Mouse (Mus musculus): ENCODE results near the gene Fcrla. TPM values are rescaled to one million over a fixed set of nuclear protein-coding genes. Genes with fewer than 3 reads are reported as not detected.

Fcrla gene
- total RNA-seq, 2 experiments from 2014 or later, result 0.31 TPM; not detected in 1

GRCm38 (mm10) chr1:170894603-170895602, 32.5 kb downstream of the Fcrla start:
- no peak for DNase-seq
- intact Hi-C loops (cut with DNase I; ENCODE audit: low total_unique reads), result no loop called here

DNA sequence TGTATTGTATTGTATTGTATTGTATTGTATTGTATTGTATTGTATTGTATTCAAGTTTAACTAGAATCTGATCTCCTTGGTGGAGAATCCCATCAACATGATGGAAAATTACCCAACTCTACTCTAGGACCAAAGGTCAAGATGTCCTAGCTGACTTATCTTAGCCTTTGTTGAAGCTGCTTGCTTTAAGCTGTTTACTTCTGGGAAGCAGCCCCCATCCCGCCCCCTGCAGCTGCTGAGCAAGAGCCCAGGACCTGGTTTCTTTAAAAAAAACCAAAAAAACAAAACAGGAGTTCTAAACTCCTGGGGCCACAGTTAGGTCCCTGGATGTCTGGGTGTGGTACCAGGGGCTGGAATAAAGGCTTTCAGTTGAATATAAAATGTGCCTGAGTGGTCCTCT, 35.1 kb downstream of the Fcrla start:
- DNase-seq, result no peak
- intact Hi-C loops (cut with DNase I; ENCODE audit: low total_unique reads), result no loop called here

- intact Hi-C loops (cut with DNase I; ENCODE audit: low total_unique reads), result no loop called here
- DNase-seq, result no peak
These were observed 35.7 kb downstream of the Fcrla start for GRCm38 (mm10) chr1:170891646-170892045.

- DNase-seq, result no peak
- intact Hi-C loops (cut with DNase I; ENCODE audit: low total_unique reads), result no loop called here
These were observed 38.1 kb downstream of the Fcrla start for GRCm38 (mm10) chr1:170889310-170889709.

- intact Hi-C loops (cut with DNase I; ENCODE audit: low total_unique reads), result no loop called here
- no peak for DNase-seq
These were observed 41.3 kb downstream of the Fcrla start for GRCm38 (mm10) chr1:170886044-170886458.

GRCm38 (mm10) chr1:170884978-170885561, 42.3 kb downstream of the Fcrla start, which contains the start of the genes Gm26620 and Dusp12:
Gm26620 (plus strand) TSS chr1:170885065.
Dusp12 (minus strand) TSS chr1:170885540.
- peak; percentile 86 for DNase-seq
- intact Hi-C loops (cut with DNase I; ENCODE audit: low total_unique reads), result no loop called here

DNA sequence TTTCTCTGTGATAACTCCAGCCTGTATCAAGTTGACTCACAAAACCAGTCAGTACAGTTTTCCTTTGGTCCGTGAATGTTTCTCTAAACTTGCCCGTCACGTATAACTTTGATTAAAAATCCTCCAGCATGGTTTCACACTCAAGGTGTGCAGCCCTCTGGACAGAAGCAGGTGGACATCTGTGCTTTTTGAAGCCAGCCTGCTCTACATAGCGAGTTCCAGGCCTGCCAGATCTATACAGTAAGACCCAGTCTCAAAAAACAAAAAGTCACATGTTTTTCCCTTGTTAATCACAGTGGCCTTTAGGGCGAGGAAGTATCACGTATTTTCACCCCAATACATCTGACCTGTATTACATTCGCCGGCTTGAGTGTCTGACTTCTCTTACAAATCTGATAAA, 43.0 kb downstream of the Fcrla start:
- intact Hi-C loops (cut with DNase I; ENCODE audit: low total_unique reads), result no loop called here
- DNase-seq, result no peak

DNA sequence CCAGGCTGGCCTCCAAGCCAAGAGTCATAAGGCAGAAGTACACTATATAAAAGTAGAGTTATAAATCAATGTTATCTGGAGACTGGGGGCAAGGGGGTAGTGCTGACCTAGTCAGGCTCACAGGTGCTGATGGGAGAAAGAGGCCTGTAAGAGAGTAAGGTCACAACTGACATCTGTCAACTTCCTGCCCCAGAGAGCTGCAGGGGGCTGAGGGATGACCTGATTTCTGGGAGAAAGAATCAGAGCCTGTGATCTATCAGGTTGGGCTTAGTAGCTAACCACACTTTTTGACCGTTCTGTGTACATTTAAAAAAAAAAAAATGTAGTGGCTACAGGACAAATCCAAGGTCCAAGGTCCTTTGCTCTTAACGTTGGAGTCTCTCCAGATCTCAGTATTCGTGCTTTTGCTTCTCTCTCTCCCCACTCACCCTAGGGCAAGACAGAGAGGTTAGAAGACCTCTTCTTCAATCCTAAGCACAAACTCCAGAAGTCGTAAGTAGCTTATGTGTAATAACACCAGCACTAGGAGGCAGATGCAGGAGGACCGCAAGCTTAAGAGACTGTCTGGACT, 44.4 kb downstream of the Fcrla start:
- intact Hi-C loops (cut with DNase I; ENCODE audit: low total_unique reads), result no loop called here
- no peak for DNase-seq

- intact Hi-C loops (cut with DNase I; ENCODE audit: low total_unique reads), result no loop called here
- no peak for DNase-seq
These were observed 50.5 kb downstream of the Fcrla start for GRCm38 (mm10) chr1:170876906-170877305.

DNA sequence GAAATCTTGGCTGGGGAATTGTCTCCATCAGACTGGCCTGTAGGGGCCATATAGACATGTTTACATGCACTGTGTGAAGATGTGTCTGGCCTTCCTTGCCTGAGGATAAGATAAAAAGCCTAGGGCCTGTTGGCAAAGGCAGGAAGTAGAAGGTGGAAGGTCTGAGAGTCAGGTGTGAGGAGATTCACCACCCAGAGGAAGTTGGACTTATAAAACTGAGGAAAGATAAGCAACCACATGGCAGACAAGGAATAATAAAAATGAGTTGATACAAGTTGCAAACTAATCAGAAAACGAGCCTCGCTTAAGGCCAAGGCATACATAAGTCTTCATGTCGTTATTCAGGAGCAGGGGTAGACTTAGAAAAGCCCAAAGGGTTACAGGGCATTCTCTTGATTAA, 51.7 kb downstream of the Fcrla start:
- intact Hi-C loops (cut with DNase I; ENCODE audit: low total_unique reads), result no loop called here
- no peak for DNase-seq

GRCm38 (mm10) chr1:170871961-170872360, 55.4 kb downstream of the Fcrla start:
- no peak for DNase-seq
- intact Hi-C loops (cut with DNase I; ENCODE audit: low total_unique reads), result no loop called here

- intact Hi-C loops (cut with DNase I; ENCODE audit: low total_unique reads), result no loop called here
These were observed 56.0 kb downstream of the Fcrla start for GRCm38 (mm10) chr1:170871402-170871801.

DNA sequence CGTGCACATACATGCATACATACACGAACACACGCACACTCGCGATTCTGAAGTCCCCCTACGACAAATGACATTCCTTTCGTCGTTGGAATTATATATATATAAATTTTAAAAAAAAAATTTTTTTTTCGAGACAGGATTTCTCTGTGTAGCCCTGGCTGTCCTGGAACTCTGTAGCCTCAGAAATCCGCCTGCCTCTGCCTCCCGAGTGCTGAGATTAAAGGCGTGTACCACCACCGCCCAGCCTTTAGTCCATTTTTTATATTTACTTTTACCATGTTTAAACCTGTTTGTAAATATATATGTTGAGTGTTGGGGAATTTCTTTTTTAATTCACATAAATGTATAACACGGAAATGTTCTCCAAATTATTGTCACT, 58.5 kb downstream of the Fcrla start:
- intact Hi-C loops (cut with DNase I; ENCODE audit: low total_unique reads), result no loop called here
- no peak for DNase-seq

More at GRCm38 (mm10) chr1:170871402-170871801, 56.0 kb downstream of the Fcrla start:
- no peak for DNase-seq

DNA sequence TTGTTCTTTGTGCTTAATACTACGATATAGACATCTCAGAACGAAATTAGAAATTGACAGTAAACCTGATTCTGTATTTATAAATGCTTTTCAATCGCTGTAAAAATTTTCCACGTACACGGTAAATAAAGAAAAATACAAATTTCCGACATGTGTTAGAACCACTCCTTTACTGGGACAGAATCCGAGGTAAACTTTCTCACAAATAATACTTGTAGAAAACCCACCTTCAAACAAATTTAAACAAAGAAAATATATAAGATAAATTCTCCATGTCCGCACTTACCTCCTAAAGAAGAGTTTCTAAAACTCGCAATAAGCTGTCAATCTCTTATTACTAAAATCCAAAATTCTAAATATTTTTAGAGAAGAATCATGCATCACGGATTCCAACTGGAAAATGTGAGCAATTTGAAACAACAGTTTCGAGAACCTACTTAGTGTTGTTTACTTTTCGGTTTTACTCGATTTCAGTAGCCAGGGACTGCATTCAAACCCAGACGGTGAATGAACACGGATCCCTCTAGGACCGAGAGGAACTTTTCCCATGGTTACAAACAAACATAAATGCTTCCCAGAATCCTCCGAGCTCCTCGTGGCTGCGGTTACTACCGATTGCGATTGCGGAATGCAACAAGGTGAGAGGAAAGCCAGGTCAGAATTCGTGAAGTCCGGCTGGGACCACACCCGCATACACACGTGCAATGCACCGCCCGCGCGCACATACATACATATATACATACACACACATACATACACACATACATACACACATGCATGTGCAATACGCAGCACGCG, 59.1 kb downstream of the Fcrla start:
- intact Hi-C loops (cut with DNase I; ENCODE audit: low total_unique reads), result no loop called here
- DNase-seq, result peak; percentile 37

GRCm38 (mm10) chr1:170867691-170868105, 59.7 kb downstream of the Fcrla start, which contains the start of gene Atf6:
Atf6 (minus strand) TSS chr1:170867771.
- peak; percentile 94 for DNase-seq
- intact Hi-C loops (cut with DNase I; ENCODE audit: low total_unique reads), result no loop called here

Other genes with a start within 250 kb of the Fcrla start
- gene Atf6, start 59.8 kb downstream of the Fcrla start, total RNA-seq (2021), result 10 to 100 TPM; 17.6 to 17.8 TPM
- gene Gm26620, start 42.5 kb downstream of the Fcrla start, total RNA-seq (2021), result under 1 TPM in 1 of 2 experiments, not detected in 1; 0.35 TPM
- 1 to 10 TPM; 4.0 to 6.1 TPM for gene Dusp12, start 42.0 kb downstream of the Fcrla start, total RNA-seq (2021)
- gene Fcrlb, start 14.6 kb downstream of the Fcrla start, total RNA-seq (2021), result not detected
- 1 to 10 TPM; 3.0 to 3.4 TPM for gene Fcgr2b, start 49.0 kb upstream of the Fcrla start, total RNA-seq (2021)
- gene Fcgr4, start 91.3 kb upstream of the Fcrla start, total RNA-seq (2021), result not detected
- gene Fcgr3, start 137.4 kb upstream of the Fcrla start, total RNA-seq (2021), result 1 to 10 TPM; 7.0 to 7.4 TPM
- under 1 TPM; 0.72 to 0.73 TPM for gene Cfap126, start 186.3 kb upstream of the Fcrla start, total RNA-seq (2021)
- 100 to 1,000 TPM; 692 to 793 TPM for gene Sdhc, start 223.0 kb upstream of the Fcrla start, total RNA-seq (2021)
- 100 to 1,000 TPM; 117 to 734 TPM for gene Mpz, start 223.1 kb upstream of the Fcrla start, total RNA-seq (2021)

Data from gastrocnemius, postnatal 14 days (tissue).